Mouse (Mus musculus) yolk sac, embryonic 10.5 days (tissue): ENCODE results near the gene Olfr1349.
"Not testable (repeated sequence)": the region's sequence is repeated elsewhere in the genome, so short reads cannot be mapped to it uniquely, and the experiment has no call there.

ENCODE experiments used
- DNase-seq: peaks from one replicate; pipeline ENCODE4 v3.0.0-alpha.2; 2017; ENCODE audit warnings: low spot score

The Olfr1349 gene

GRCm38 (mm10) chr7:6522850-6523249 is at the start of gene Olfr1349:
TSS of gene Olfr1349 (minus strand) at chr7:6522950.
- no peak for DNase-seq

- DNase-seq, result no peak
Measured at GRCm38 (mm10) chr7:6564541-6564940, 41.8 kb upstream of the Olfr1349 start, which contains the start of gene Olfr1350. TSS of gene Olfr1350 (plus strand) at chr7:6564841.

- no peak for DNase-seq
Measured at GRCm38 (mm10) chr7:6526141-6526540, 3.4 kb upstream of the Olfr1349 start.

- DNase-seq, result no peak
Measured at GRCm38 (mm10) chr7:6525001-6525400, 2.3 kb upstream of the Olfr1349 start.

- no peak for DNase-seq
Measured at GRCm38 (mm10) chr7:6521666-6522065, 1.1 kb downstream of the Olfr1349 start.

- DNase-seq, result no peak
Measured at GRCm38 (mm10) chr7:6508648-6509047, 14.1 kb downstream of the Olfr1349 start, which contains the start of gene Olfr1348. TSS of gene Olfr1348 (minus strand) at chr7:6508748.

GRCm38 (mm10) chr7:6499655-6500054 is 23.1 kb downstream of the Olfr1349 start, which contains the start of gene Olfr1347:
TSS of gene Olfr1347 (minus strand) at chr7:6499755.
- no peak for DNase-seq

- DNase-seq, result no peak
Measured at GRCm38 (mm10) chr7:6486841-6487240, 35.9 kb downstream of the Olfr1349 start, which contains the start of gene Olfr5. TSS of gene Olfr5 (minus strand) at chr7:6486941.

GRCm38 (mm10) chr7:6477633-6478032 is 45.1 kb downstream of the Olfr1349 start:
- not testable (repeated sequence) for DNase-seq

GRCm38 (mm10) chr7:6466951-6467350 is 55.8 kb downstream of the Olfr1349 start, which contains the start of gene Olfr1346:
TSS of gene Olfr1346 (plus strand) at chr7:6467101.
- no peak for DNase-seq
